Mouse (Mus musculus) liver, embryonic 14.5 days (tissue): ENCODE measurements around the gene Fndc9. TPM values are rescaled to one million over a fixed set of nuclear protein-coding genes. Genes with fewer than 3 reads are reported as not detected.

Experiments
- ATAC-seq: fragments of 200-750 bp; cut with Nextera tagmentation; 2 replicates; pipeline ENCODE4 v1.8.0; 2017; ENCODE audit warnings: moderate number of reproducible peaks, mild to moderate bottlenecking, moderate library complexity; ENCODE audit not compliant: insufficient read depth
- DNase-seq, 3 experiments: peaks; one replicate each; pipeline ENCODE4 v3.0.0-alpha.2; 2012 to 2013; ENCODE audit warnings: low read depth in 3 of 3, low spot score in 3 of 3
- H3K27ac ChIP-seq: fragments of 300-500 bp; sonication (generic); 2 replicates; pipeline ENCODE4 v1.5.1; 2014; ENCODE audit warnings: moderate library complexity, mild to moderate bottlenecking, control low read depth, inconsistent platforms
- H3K27me3 ChIP-seq: fragments of 300-500 bp; sonication (generic); 2 replicates; pipeline ENCODE4 v1.6.1; 2014; ENCODE audit warnings: mild to moderate bottlenecking, low read length, moderate library complexity; ENCODE audit not compliant: control insufficient read depth, insufficient read depth
- H3K36me3 ChIP-seq: fragments of 300-500 bp; sonication (generic); replicated peaks from 2 replicates; pipeline ENCODE4 v1.6.1; 2014; ENCODE audit warnings: low read depth; ENCODE audit not compliant: control insufficient read depth, insufficient read depth
- H3K4me1 ChIP-seq, 2 experiments: fragments of 200-500 bp in 1 of 2; fragments of 300-500 bp in 1 of 2; sonication (generic) in 1 of 2; replicated peaks; 2 replicates each; pipeline ENCODE4 v1.6.1; 2012 to 2014; ENCODE audit warnings: antibody characterized with exemption in 1 of 2, inconsistent platforms in 1 of 2, low read length in 1 of 2; ENCODE audit not compliant: control insufficient read depth in 2 of 2, insufficient read depth in 2 of 2
- H3K4me2 ChIP-seq: fragments of 300-500 bp; sonication (generic); 2 replicates; pipeline ENCODE4 v1.6.1; 2014; ENCODE audit warnings: low read depth, mild to moderate bottlenecking, control low read depth, moderate library complexity
- H3K4me3 ChIP-seq, 2 experiments: fragments of 200-500 bp in 1 of 2; fragments of 300-500 bp in 1 of 2; sonication (generic) in 1 of 2; 2 replicates each; pipeline ENCODE4 v1.5.1; 2012 to 2014; ENCODE audit warnings: low read depth in 2 of 2, low read length in 2 of 2, mild to moderate bottlenecking in 2 of 2, control low read depth in 1 of 2, inconsistent platforms in 1 of 2, moderate library complexity in 1 of 2; ENCODE audit not compliant: insufficient read depth in 1 of 2
- H3K9ac ChIP-seq: fragments of 300-500 bp; sonication (generic); replicated peaks from 2 replicates; pipeline ENCODE4 v1.6.1; 2014; ENCODE audit warnings: mild to moderate bottlenecking, control low read depth, moderate library complexity
- H3K9me3 ChIP-seq: fragments of 300-500 bp; sonication (generic); 2 replicates; pipeline ENCODE4 v1.6.1; 2016; ENCODE audit warnings: low read length, mixed read lengths; ENCODE audit not compliant: control insufficient read depth
- CTCF ChIP-seq: IDR thresholded peaks from 2 replicates; pipeline ENCODE4 v1.5.1; 2016; ENCODE audit warnings: antibody characterized with exemption, low read depth, control low read depth
- EP300 ChIP-seq: IDR thresholded peaks from 2 replicates; pipeline ENCODE4 v1.6.1; 2016; ENCODE audit warnings: antibody characterized with exemption, low read depth
- WGBS: fragments of 180-500 bp; shearing (Covaris S2); extraction: QIAGEN DNeasy Blood & Tissue Kit; methylation state at CpG from one replicate; pipeline ENCODE4 v1.1.7; 2014; ENCODE audit not compliant: insufficient replicate concordance; 5-methylcytosine and 5-hydroxymethylcytosine counted together
- polyA plus RNA-seq, 2 experiments: library from polyadenylated mRNA; depleted of rRNA in 1 of 2; stranded (reverse) in 1 of 2; unstranded in 1 of 2; fragments of >200 nt; fragmentation: Nextera tagmentation in 1 of 2; extraction: Ambion mirVana in 1 of 2; gene quantifications; 2 replicates each; pipeline versions ENCODE4 v1.2.1 to v1.2.3; 2012 to 2014

Gene Fndc9
- polyA plus RNA-seq, 2 experiments: not detected

- TF ChIP-seq EP300 (no peak), CTCF (no peak)
- Histone ChIP-seq H3K9me3 (no peaks in the 10 kb centered on the region), H3K4me2 (no peak overlapping the region), H3K36me3 (no peaks in the 10 kb centered on the region), H3K27ac (no peak overlapping the region), H3K4me1 (no peaks in the 10 kb centered on the region), H3K9ac (no peak overlapping the region), H3K27me3 (no peaks in the 10 kb centered on the region), H3K4me3 (no peak overlapping the region)
- WGBS: 52% methylated on average over 3 of the region's 3 CpGs
- ATAC-seq (no peak), DNase-seq (no peak)
Measured at GRCm38 (mm10) chr11:46269893-46270292, 34.6 kb downstream of the Fndc9 start.

- ATAC-seq (no peak), DNase-seq (no peak)
- 70% methylated on average over 8 of the region's 8 CpGs for WGBS
- Histone ChIP-seq H3K4me3 (no peak overlapping the region), H3K9me3 (no peaks in the 10 kb centered on the region), H3K36me3 (no peaks in the 10 kb centered on the region), H3K4me2 (no peak overlapping the region), H3K4me1 (no peaks in the 10 kb centered on the region), H3K27ac (no peak overlapping the region), H3K27me3 (no peaks in the 10 kb centered on the region), H3K9ac (no peak overlapping the region)
- TF ChIP-seq EP300: no peak
Measured at GRCm38 (mm10) chr11:46272058-46272681, 36.8 kb downstream of the Fndc9 start.

- Histone ChIP-seq H3K36me3 (no peaks in the 10 kb centered on the region), H3K4me3 (no peak overlapping the region), H3K4me2 (no peak overlapping the region), H3K27me3 (no peaks in the 10 kb centered on the region), H3K9ac (no peak overlapping the region), H3K9me3 (no peaks in the 10 kb centered on the region), H3K4me1 (no peaks in the 10 kb centered on the region), H3K27ac (no peak overlapping the region)
- DNase-seq: no peak
- 74% methylated on average over 3 of the region's 3 CpGs for WGBS
- no peak for ATAC-seq
- TF ChIP-seq CTCF: peak; percentile 35
- no peak for TF ChIP-seq EP300
Measured at GRCm38 (mm10) chr11:46273969-46274368, 38.6 kb downstream of the Fndc9 start.

GRCm38 (mm10) chr11:46275302-46275701, 40.0 kb downstream of the Fndc9 start:
- Histone ChIP-seq H3K27ac (no peak overlapping the region), H3K36me3 (no peaks in the 10 kb centered on the region), H3K27me3 (no peaks in the 10 kb centered on the region), H3K4me1 (no peaks in the 10 kb centered on the region), H3K4me2 (no peak overlapping the region), H3K9me3 (no peaks in the 10 kb centered on the region), H3K9ac (no peak overlapping the region), H3K4me3 (no peak overlapping the region)
- ATAC-seq: peak; percentile 28; the same call in 1 of the 2 replicates
- peak; percentile 31 to 45 (median 44) for DNase-seq
- 6% methylated on average over 6 of the region's 6 CpGs for WGBS
- TF ChIP-seq EP300: no peak
- peak; percentile 91 for TF ChIP-seq CTCF

GRCm38 (mm10) chr11:46276168-46276567, 40.8 kb downstream of the Fndc9 start:
- DNase-seq: no peak
- WGBS: 66% methylated on average over 8 of the region's 8 CpGs
- no peak for ATAC-seq

More at GRCm38 (mm10) chr11:46276168-46276567, 40.8 kb downstream of the Fndc9 start:
- H3K9ac ChIP-seq: no peak overlapping the region
- no peaks in the 10 kb centered on the region for H3K36me3 ChIP-seq
- H3K9me3 ChIP-seq: no peaks in the 10 kb centered on the region
- H3K4me3 ChIP-seq: no peak overlapping the region
- no peak for TF ChIP-seq EP300
- TF ChIP-seq CTCF: no peak
- H3K27ac ChIP-seq: no peak overlapping the region
- H3K4me1 ChIP-seq: no peaks in the 10 kb centered on the region
- no peak overlapping the region for H3K4me2 ChIP-seq
- H3K27me3 ChIP-seq: no peaks in the 10 kb centered on the region
